16 mouse cellular contexts compared by ENCODE assay signal in the genomic region with DNA sequence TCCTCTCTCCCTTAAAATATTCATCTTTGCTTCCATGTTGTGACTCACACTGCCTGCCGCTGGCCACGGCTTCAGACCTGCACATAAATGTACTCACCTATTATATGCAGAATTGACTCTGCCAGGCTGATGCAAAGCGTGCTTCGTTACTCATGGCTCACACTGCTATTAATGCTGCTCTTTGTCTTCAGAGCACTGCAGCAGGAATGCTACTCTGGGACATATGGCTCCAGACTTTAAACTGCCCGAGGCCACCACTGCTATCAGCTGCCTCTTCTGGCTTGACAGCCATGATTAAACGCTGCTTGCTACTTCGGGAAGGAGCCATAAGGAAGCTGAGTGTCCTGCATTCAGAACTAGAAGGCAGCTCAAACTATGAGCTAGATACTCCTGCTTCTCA. TPM values are rescaled to one million over a fixed set of nuclear protein-coding genes. Genes with fewer than 3 reads are reported as not detected.
DNase-seq lines count a peak whose midpoint lies in the region; ATAC-seq lines count a peak whose summit lies in the region.
"Had no signal": no experiment of that assay in that cellular context is flagged by ENCODE, and none has a peak within 500 bp of the region (broad histone marks: within the 10 kb centered on the region; RNA-seq: fewer than 3 reads in every experiment).

No protein-coding gene starts in this region.

- peak; percentile 24 for DNase-seq in forebrain, embryonic 14.5 days (ENCODE audit: low spot score)
- DNase-seq in forebrain, embryonic 10.5 days (ENCODE audit: extremely low spot score, low spot score), result no peak
- DNase-seq in retina, postnatal 1 day, result peak; percentile 44
- DNase-seq in retina, embryonic 14.5 days (ENCODE audit: low spot score), result no peak
- DNase-seq in ovary, adult 18-20 months (ENCODE audit: low spot score), result no peak
- DNase-seq in kidney, adult 8-10 months, result no peak
- DNase-seq: thymus, postnatal 36 days had no signal

- H3K27ac ChIP-seq in forebrain, embryonic 14.5 days (ENCODE audit: low read depth, low read length), result no peak overlapping the region
- no peak overlapping the region for H3K27ac ChIP-seq in forebrain, embryonic 10.5 days
- H3K27ac ChIP-seq in hindbrain, embryonic 15.5 days (replicated peaks), result no peak overlapping the region
- H3K27ac ChIP-seq: kidney, embryonic 15.5 days; limb, embryonic 12.5 days; stomach, postnatal 0 days had no signal

- ATAC-seq in forebrain, embryonic 14.5 days, result peak; percentile 32; the same call in 1 of the 2 replicates
- ATAC-seq in hindbrain, embryonic 15.5 days (ENCODE audit: low FRiP score, low read depth), result peak; percentile 61
- ATAC-seq: inflammation-experienced regulatory T-cells, adult 6 months had no signal

- H3K9ac ChIP-seq in forebrain, embryonic 14.5 days (ENCODE audit: low read length), result no peak overlapping the region
- H3K9ac ChIP-seq in hindbrain, embryonic 15.5 days, result no peak overlapping the region
- H3K9ac ChIP-seq: kidney, embryonic 15.5 days; limb, embryonic 12.5 days had no signal

- H3K4me2 ChIP-seq in forebrain, embryonic 14.5 days (ENCODE audit: low read length), result no peak overlapping the region
- H3K4me2 ChIP-seq in hindbrain, embryonic 15.5 days, result no peak overlapping the region
- H3K4me2 ChIP-seq: kidney, embryonic 15.5 days; limb, embryonic 12.5 days had no signal

- H3K36me3 ChIP-seq in forebrain, embryonic 14.5 days (ENCODE audit: control insufficient read depth, insufficient read depth, low read length), result no peaks in the 10 kb centered on the region
- H3K36me3 ChIP-seq in forebrain, embryonic 10.5 days (replicated peaks), result no peaks in the 10 kb centered on the region
- H3K36me3 ChIP-seq in hindbrain, embryonic 15.5 days, result no peaks in the 10 kb centered on the region
- H3K36me3 ChIP-seq: kidney, embryonic 15.5 days; limb, embryonic 12.5 days had no signal

- H3K9me3 ChIP-seq in forebrain, embryonic 14.5 days (replicated peaks; ENCODE audit: control insufficient read depth, low read length), result no peaks in the 10 kb centered on the region
- no peaks in the 10 kb centered on the region for H3K9me3 ChIP-seq in forebrain, embryonic 10.5 days
- no peaks in the 10 kb centered on the region for H3K9me3 ChIP-seq in hindbrain, embryonic 15.5 days
- H3K9me3 ChIP-seq: kidney, embryonic 15.5 days; limb, embryonic 12.5 days had no signal

- no peak overlapping the region for H3K4me3 ChIP-seq in forebrain, embryonic 14.5 days (ENCODE audit: low read depth, low read length)
- H3K4me3 ChIP-seq in forebrain, embryonic 10.5 days, result no peak overlapping the region
- no peak overlapping the region for H3K4me3 ChIP-seq in hindbrain, embryonic 15.5 days
- H3K4me3 ChIP-seq: kidney, embryonic 15.5 days; limb, embryonic 12.5 days had no signal

- WGBS in forebrain, embryonic 14.5 days, result 46% methylated on average over 7 of the region's 7 CpGs
- 67% methylated on average over 7 of the region's 7 CpGs for WGBS in forebrain, embryonic 10.5 days
- 40% methylated on average over 7 of the region's 7 CpGs for WGBS in hindbrain, embryonic 15.5 days

- H3K27me3 ChIP-seq in forebrain, embryonic 14.5 days (replicated peaks; ENCODE audit: control insufficient read depth, insufficient read depth, low read length), result no peaks in the 10 kb centered on the region
- no peaks in the 10 kb centered on the region for H3K27me3 ChIP-seq in forebrain, embryonic 10.5 days (ENCODE audit: poor library complexity, severe bottlenecking)
- no peaks in the 10 kb centered on the region for H3K27me3 ChIP-seq in hindbrain, embryonic 15.5 days
- H3K27me3 ChIP-seq: kidney, embryonic 15.5 days; limb, embryonic 12.5 days had no signal

- H3K4me1 ChIP-seq in forebrain, embryonic 14.5 days (ENCODE audit: control insufficient read depth, insufficient read depth, low read length), result no peaks in the 10 kb centered on the region
- H3K4me1 ChIP-seq in forebrain, embryonic 10.5 days, result no peaks in the 10 kb centered on the region
- no peaks in the 10 kb centered on the region for H3K4me1 ChIP-seq in hindbrain, embryonic 15.5 days (replicated peaks)
- H3K4me1 ChIP-seq: limb, embryonic 12.5 days had no signal

RNA-seq across cellular contexts. Expression of gene 4930412O13Rik, which starts 45.9 kb away (rescaled TPM):
- polyA plus RNA-seq in forebrain, embryonic 14.5 days (2014; fragmentation: Nextera tagmentation; extraction: Ambion mirVana), result 0.19 TPM in 1 of 2 replicates, not detected in the other
- 0.42 and 0.50 TPM in 2 replicates for polyA plus RNA-seq in forebrain, embryonic 10.5 days (2016; fragmentation: Nextera tagmentation; extraction: Ambion mirVana)
- polyA plus RNA-seq in hindbrain, embryonic 15.5 days (2015; fragmentation: Nextera tagmentation; extraction: Ambion mirVana), result 0.45 and 0.48 TPM in 2 replicates
- polyA plus RNA-seq: C2C12; cerebellum, adult 2 months; heart, embryonic 16.5 days; inflammation-experienced regulatory T-cells, adult 6 months; limb, embryonic 12.5 days; liver, embryonic 16.5 days; stomach, postnatal 0 days had no signal

RNA-seq across cellular contexts. Expression of gene 9230102O04Rik, which starts 54.1 kb away (rescaled TPM):
- polyA plus RNA-seq in forebrain, embryonic 14.5 days (2014; fragmentation: Nextera tagmentation; extraction: Ambion mirVana), result 0.24 TPM in 1 of 2 replicates, not detected in the other
- polyA plus RNA-seq in forebrain, embryonic 10.5 days (2016; fragmentation: Nextera tagmentation; extraction: Ambion mirVana), result 0.54 TPM in 1 of 2 replicates, not detected in the other
- polyA plus RNA-seq in hindbrain, embryonic 15.5 days (2015; fragmentation: Nextera tagmentation; extraction: Ambion mirVana), result 0.69 and 1.2 TPM in 2 replicates
- polyA plus RNA-seq: C2C12; cerebellum, adult 2 months; heart, embryonic 16.5 days; limb, embryonic 12.5 days; liver, embryonic 16.5 days; stomach, postnatal 0 days had no signal

RNA-seq across cellular contexts. Expression of gene Gata3, which starts 54.6 kb away (rescaled TPM):
- polyA plus RNA-seq in forebrain, embryonic 14.5 days (2014; fragmentation: Nextera tagmentation; extraction: Ambion mirVana), result 1.4 and 2.2 TPM in 2 replicates
- 4.2 and 7.3 TPM in 2 replicates for polyA plus RNA-seq in forebrain, embryonic 10.5 days (2016; fragmentation: Nextera tagmentation; extraction: Ambion mirVana)
- 28.8 and 32.3 TPM in 2 replicates for polyA plus RNA-seq in hindbrain, embryonic 15.5 days (2015; fragmentation: Nextera tagmentation; extraction: Ambion mirVana)

Comparison
In these comparisons a context has a peak if more than half of its experiments do, and no peak if none do; other contexts are left out.
1. DNase-seq: peak in forebrain, embryonic 14.5 days (single experiment) and retina, postnatal 1 day (single experiment); none in forebrain, embryonic 10.5 days (single experiment), retina, embryonic 14.5 days (single experiment), ovary, adult 18-20 months (single experiment) and kidney, adult 8-10 months (0 of 2).